Mouse (Mus musculus) myocyte (in vitro differentiated cells): ENCODE data around the gene Jag1.

Experiments used
- MYOG ChIP-seq, 3 experiments: IDR thresholded peaks; one replicate each; pipeline ENCODE4 v1.6.1; 2011; ENCODE audit warnings: control low read depth in 2 of 3, low read depth in 2 of 3, mild to moderate bottlenecking in 2 of 3; ENCODE audit not compliant: insufficient read length in 2 of 3, control insufficient read depth in 1 of 3, insufficient read depth in 1 of 3
- POLR2A ChIP-seq: IDR thresholded peaks from one replicate; pipeline ENCODE4 v1.6.1; 2011; ENCODE audit warnings: low read depth, mild to moderate bottlenecking, control low read depth, moderate library complexity; ENCODE audit not compliant: insufficient read length
- SRF ChIP-seq: IDR thresholded peaks from one replicate; pipeline ENCODE4 v1.6.1; 2011; ENCODE audit warnings: low read depth; ENCODE audit not compliant: control insufficient read depth, insufficient read length
- TCF12 ChIP-seq: IDR thresholded peaks from one replicate; pipeline ENCODE4 v1.6.1; 2011; ENCODE audit warnings: mild to moderate bottlenecking, control low read depth; ENCODE audit not compliant: poor library complexity, insufficient read depth, severe bottlenecking
- USF1 ChIP-seq: IDR thresholded peaks from one replicate; pipeline ENCODE4 v1.6.1; 2011; ENCODE audit warnings: low read depth, mild to moderate bottlenecking, control low read depth, moderate library complexity

- TF ChIP-seq USF1 (no peak), POLR2A (no peak), SRF (no peak), MYOG (IDR thresholded peaks at IDR 0.05; ENCODE audit: control insufficient read depth in 1 of 3, insufficient read depth in 1 of 3, insufficient read length in 2 of 3, low read depth in 2 of 3) (no peak), TCF12 (no peak)
These were observed 39.6 kb upstream of the Jag1 start for GRCm38 (mm10) chr2:137156018-137156417.
